Mouse (Mus musculus): ENCODE results near the gene Cdk5r1.

The Cdk5r1 gene

DNA sequence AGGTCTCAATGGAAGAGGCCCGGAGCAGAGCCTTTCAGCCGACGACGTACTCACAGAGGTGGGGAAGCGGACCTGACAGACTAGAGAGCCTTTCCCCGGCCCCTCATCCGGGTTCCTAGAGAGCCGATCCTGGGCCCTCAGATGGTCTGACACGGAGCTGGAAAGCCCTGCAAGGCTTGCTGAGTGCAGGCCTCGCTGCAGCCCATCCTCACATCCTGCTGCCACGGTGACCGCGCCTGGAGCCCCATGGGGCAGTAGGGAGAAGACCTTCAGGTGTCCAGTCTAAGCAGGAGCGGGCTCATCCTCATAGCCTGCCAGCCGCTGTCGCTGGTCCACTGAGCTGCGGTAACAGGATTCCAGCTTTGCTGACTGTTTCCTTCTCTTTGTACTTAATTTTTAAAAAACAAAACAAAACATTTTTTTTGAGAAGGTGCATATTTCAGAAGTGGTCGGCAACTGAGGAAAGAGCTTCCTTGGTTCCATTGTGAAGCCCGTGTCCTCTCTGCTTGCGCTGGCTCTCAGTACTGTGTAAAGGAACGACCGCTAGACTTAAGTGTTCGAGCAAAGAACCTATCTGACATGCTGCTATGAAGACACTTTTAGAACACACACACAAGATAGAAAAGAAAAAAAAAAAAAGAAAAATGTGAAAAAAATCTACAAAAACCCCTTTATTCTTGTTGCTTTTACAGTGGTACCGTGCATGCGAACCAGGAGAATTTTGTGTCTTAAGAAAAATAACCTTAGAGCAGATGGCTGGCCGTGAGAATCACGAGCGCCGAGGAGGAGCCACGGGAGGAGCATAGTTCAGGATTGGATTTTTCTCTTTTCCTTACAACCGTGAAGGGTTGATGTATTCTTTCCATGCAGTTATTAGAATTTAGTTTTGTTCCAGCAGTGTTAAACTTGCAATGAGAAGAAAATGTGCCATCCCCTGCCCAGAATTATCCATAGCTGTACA lies 3.4 kb downstream of the Cdk5r1 start:
- in situ Hi-C loops (cut with MboI, MseI), result no loop called here

DNA sequence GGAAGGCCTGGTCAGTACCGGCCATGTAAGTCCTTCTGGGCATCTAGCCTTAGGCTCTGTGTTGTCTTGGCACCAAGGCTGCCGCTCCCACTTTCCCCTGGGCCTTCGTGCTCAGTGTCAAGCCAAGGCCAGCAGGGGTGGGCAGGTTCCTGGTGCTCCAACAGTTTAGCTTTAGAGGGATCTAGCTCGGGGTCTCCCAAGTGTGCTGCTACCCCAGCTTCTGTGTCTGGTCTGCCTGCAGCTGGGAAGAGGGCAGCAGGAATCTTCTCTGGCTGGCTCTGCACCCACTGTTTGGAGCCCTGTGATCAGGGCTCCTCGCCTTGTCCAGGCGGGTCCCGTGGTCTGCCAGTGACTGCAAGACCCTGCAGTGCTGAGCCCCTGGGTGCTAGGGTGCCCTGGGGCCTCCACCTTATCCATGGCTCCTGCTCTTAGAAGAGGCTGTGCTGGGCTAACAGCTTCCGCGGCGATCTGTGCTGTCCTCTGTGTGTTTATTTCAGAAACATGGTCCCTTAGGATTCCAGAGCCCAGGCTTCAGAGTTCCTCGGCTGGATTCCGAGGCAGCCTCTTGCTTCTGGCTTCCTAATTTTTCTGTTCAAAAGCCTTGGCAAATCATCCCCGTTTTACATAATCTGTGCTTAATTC lies 4.7 kb downstream of the Cdk5r1 start:
- in situ Hi-C loops (cut with MboI, MseI), result no loop called here

GRCm38 (mm10) chr11:80482347-80482746 lies 5.5 kb downstream of the Cdk5r1 start:
- in situ Hi-C loops (cut with MboI, MseI), result no loop called here

DNA sequence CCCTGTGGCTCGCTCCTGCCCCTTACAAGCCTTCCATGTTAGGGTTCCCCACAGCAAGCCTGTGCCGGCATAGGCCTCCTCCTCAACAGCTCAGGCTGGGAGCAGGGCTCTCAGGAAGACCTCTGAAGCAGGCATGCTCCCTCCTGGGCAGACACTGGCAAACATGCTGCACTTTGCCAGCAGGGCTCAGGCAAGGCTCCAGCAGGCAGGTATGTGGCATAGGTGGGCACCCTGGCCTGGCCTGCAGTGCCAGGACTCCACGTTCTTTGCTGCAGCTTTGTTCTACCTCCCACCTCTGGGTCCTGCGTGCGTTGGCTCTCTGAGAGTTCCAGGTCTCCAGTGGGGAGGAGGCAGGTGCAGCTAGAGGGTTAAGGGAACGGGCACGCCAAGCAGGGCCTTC lies 6.1 kb downstream of the Cdk5r1 start:
- in situ Hi-C loops (cut with MboI, MseI), result no loop called here

GRCm38 (mm10) chr11:80483536-80484067 lies 6.8 kb downstream of the Cdk5r1 start:
- in situ Hi-C loops (cut with MboI, MseI), result no loop called here

- in situ Hi-C loops (cut with MboI, MseI), result no loop called here
These were observed 7.5 kb downstream of the Cdk5r1 start for GRCm38 (mm10) chr11:80484191-80484791.

GRCm38 (mm10) chr11:80485120-80485551 lies 8.3 kb downstream of the Cdk5r1 start:
- in situ Hi-C loops (cut with MboI, MseI), result no loop called here

DNA sequence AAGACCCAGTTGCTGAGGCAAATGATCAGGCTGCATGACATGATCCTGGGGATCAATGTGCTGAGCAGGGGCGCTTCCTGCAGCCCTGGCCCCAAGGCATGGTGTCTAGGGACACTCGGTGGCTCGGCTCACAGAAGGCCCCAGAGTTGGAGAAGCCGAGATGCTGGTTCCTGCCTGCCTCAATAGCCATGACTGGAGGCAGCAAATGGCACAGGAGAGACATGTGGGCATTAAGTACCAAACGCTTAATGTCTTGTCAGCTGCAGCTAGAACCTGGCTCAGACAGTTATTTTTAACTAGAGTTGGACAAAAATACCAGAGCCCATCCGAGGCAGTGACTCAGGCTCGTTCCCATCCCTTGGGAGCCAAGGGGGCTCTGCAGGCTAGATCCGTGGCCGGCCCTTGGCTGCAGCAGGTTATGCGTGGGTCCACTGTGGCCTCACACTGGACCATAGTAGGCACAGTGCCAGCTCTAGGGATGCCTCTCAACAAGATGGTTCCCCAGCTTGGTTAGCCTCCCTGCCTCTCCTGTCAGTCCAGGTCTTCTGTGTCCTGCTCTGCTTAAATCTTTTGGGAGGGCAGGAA lies 8.9 kb downstream of the Cdk5r1 start:
- in situ Hi-C loops (cut with MboI, MseI), result no loop called here

- in situ Hi-C loops (cut with MboI, MseI), result no loop called here
These were observed 11.2 kb downstream of the Cdk5r1 start for GRCm38 (mm10) chr11:80487904-80488587.

DNA sequence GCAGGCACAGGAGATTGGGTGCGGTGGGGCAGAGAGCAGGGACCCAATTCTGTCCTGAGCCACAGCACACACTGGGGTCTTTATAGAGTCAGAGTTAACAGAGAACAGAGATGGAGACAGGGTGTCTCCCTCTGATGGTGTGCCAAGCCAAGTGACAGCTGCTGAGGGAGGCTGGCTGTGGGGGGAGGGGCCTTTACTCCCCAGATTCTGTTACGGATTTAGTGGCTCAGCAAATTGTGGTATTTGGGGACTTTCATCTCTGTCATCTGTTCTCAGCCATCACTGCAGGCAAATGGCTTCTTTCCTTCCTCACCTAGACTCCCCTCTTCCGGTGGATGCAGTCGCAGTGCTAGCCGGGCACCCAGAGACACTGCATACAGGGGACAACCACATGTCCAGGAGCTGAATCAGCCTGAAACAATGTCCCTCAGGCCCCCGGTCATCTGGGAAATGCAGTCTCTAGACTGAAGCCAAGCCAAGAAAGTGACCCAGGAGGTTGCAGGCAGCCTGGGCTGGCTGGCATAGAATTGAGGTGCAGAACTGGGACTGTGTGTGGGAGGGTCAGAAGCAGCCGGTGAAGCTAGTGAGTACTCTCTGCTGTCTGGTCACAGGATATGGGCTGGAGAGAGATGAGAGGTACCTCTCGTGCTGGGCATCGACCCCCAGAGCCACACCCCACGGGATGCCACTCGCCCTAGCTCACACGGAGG lies 12.5 kb downstream of the Cdk5r1 start:
- in situ Hi-C loops (cut with MboI, MseI), result no loop called here

- in situ Hi-C loops (cut with MboI, MseI), result loop anchor here (5.0 kb wide), 1 partner anchor 37 kb away; no protein-coding TSS in a partner anchor
These were observed 13.0 kb downstream of the Cdk5r1 start for GRCm38 (mm10) chr11:80489882-80490196.

GRCm38 (mm10) chr11:80490831-80491230 lies 14.0 kb downstream of the Cdk5r1 start:
- in situ Hi-C loops (cut with MboI, MseI), result loop anchor here (5.0 kb wide), 1 partner anchor 36 kb away; no protein-coding TSS in a partner anchor

GRCm38 (mm10) chr11:80493186-80493585 lies 16.4 kb downstream of the Cdk5r1 start:
- in situ Hi-C loops (cut with MboI, MseI), result loop anchor here (5.0 kb wide), 1 partner anchor 34 kb away; no protein-coding TSS in a partner anchor

DNA sequence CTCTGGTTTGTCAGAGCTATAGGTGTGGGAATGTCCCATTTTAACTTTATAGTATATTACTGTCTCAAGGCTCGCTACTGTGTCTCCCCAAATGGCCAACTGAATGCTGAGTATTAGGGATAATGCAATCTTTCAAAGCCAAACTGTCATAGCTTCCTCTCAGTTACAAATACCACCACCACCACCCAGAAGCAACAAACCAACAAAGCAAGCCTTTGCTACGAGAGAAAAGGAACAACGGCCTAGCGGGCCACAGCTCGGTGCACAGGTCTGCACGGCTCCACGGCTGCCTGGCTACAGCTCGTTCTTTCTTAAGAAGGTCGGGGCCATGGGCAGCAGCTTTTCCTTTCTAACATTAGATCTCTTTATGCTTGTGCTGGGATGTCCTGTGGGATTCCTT lies 18.0 kb downstream of the Cdk5r1 start:
- in situ Hi-C loops (cut with MboI, MseI), result loop anchor here (5.0 kb wide), 1 partner anchor 32 kb away; no protein-coding TSS in a partner anchor

GRCm38 (mm10) chr11:80495972-80496371 lies 19.1 kb downstream of the Cdk5r1 start:
- in situ Hi-C loops (cut with MboI, MseI), result no loop called here

- in situ Hi-C loops (cut with MboI, MseI), result no loop called here
These were observed 19.8 kb downstream of the Cdk5r1 start for GRCm38 (mm10) chr11:80496640-80497039.

GRCm38 (mm10) chr11:80497225-80497919 lies 20.5 kb downstream of the Cdk5r1 start:
- in situ Hi-C loops (cut with MboI, MseI), result no loop called here

GRCm38 (mm10) chr11:80498328-80499070 lies 21.7 kb downstream of the Cdk5r1 start:
- in situ Hi-C loops (cut with MboI, MseI), result no loop called here

- in situ Hi-C loops (cut with MboI, MseI), result no loop called here
These were observed 22.7 kb downstream of the Cdk5r1 start for GRCm38 (mm10) chr11:80499550-80499952.
